Mouse (Mus musculus): ENCODE results near the gene Itga6. TPM values are rescaled to one million over a fixed set of nuclear protein-coding genes. Genes with fewer than 3 reads are reported as not detected.
A peak's percentile ranks its signal among the peaks of the same experiment; 100 is the strongest.

The Itga6 gene
- polyA plus RNA-seq, 1 experiment from 2014 or later, result 6.7 TPM

- Histone ChIP-seq H3K4me1 (replicated peaks) (0 out of 2 replicates have a peak, but pooled peaks cover 3% of the 10 kb centered on the region), H3K27me3 (no peaks in the 10 kb centered on the region), H3K9ac (no peak overlapping the region), H3K36me3 (no peaks in the 10 kb centered on the region), H3K4me3 (replicated peaks) (no peak overlapping the region), H3K9me3 (replicated peaks) (no peaks in the 10 kb centered on the region), H3K4me2 (no peak overlapping the region), H3K27ac (no peak overlapping the region)
- WGBS (ENCODE audit: insufficient replicate concordance), result 56% methylated on average over 17 of the region's 17 CpGs
- ATAC-seq (ENCODE audit: low read depth) (no peak), DNase-seq (no peak)
Observed at GRCm38 (mm10) chr2:71735541-71736159, 9.8 kb upstream of the Itga6 start.

- DNase-seq (no peak), ATAC-seq (ENCODE audit: low read depth) (no peak)
- H3K4me2 ChIP-seq, result no peak overlapping the region
- no peak overlapping the region for H3K4me3 ChIP-seq (replicated peaks)
- H3K27me3 ChIP-seq, result no peaks in the 10 kb centered on the region
- no peak overlapping the region for H3K27ac ChIP-seq
- no peaks in the 10 kb centered on the region for H3K9me3 ChIP-seq (replicated peaks)
- no peak overlapping the region for H3K9ac ChIP-seq
- H3K4me1 ChIP-seq (replicated peaks), result 0 out of 2 replicates have a peak, but pooled peaks cover 3% of the 10 kb centered on the region
- WGBS (ENCODE audit: insufficient replicate concordance), result 71% methylated on average over 2 of the region's 2 CpGs
- no peaks in the 10 kb centered on the region for H3K36me3 ChIP-seq
Observed at GRCm38 (mm10) chr2:71736213-71736612, 9.2 kb upstream of the Itga6 start.

GRCm38 (mm10) chr2:71739173-71739860 is 6.1 kb upstream of the Itga6 start:
- Histone ChIP-seq H3K9ac (no peak overlapping the region), H3K27ac (no peak overlapping the region), H3K36me3 (no peaks in the 10 kb centered on the region), H3K4me1 (replicated peaks) (peaks cover 8% of the 10 kb centered on the region), H3K9me3 (replicated peaks) (no peaks in the 10 kb centered on the region), H3K4me3 (replicated peaks) (no peak overlapping the region), H3K27me3 (no peaks in the 10 kb centered on the region), H3K4me2 (no peak overlapping the region)
- ATAC-seq (ENCODE audit: low read depth) (no peak), DNase-seq (no peak)
- 61% methylated on average over 9 of the region's 9 CpGs for WGBS (ENCODE audit: insufficient replicate concordance)

GRCm38 (mm10) chr2:71742557-71742956 is 2.9 kb upstream of the Itga6 start:
- WGBS (ENCODE audit: insufficient replicate concordance), result 80% methylated on average over 4 of the region's 4 CpGs
- Histone ChIP-seq H3K4me3 (replicated peaks) (no peak overlapping the region), H3K27ac (no peak overlapping the region), H3K4me1 (replicated peaks) (peaks cover 15% of the 10 kb centered on the region), H3K4me2 (no peak overlapping the region), H3K9me3 (replicated peaks) (no peaks in the 10 kb centered on the region), H3K9ac (no peak overlapping the region), H3K27me3 (no peaks in the 10 kb centered on the region), H3K36me3 (no peaks in the 10 kb centered on the region)
- no peak for DNase-seq
- ATAC-seq (ENCODE audit: low read depth), result no peak

- Histone ChIP-seq H3K4me1 (replicated peaks) (peaks cover 15% of the 10 kb centered on the region), H3K9ac (no peak overlapping the region), H3K27ac (no peak overlapping the region), H3K4me2 (no peak overlapping the region), H3K27me3 (no peaks in the 10 kb centered on the region), H3K4me3 (replicated peaks) (no peak overlapping the region), H3K9me3 (replicated peaks) (no peaks in the 10 kb centered on the region), H3K36me3 (no peaks in the 10 kb centered on the region)
- 66% methylated on average over 7 of the region's 7 CpGs for WGBS (ENCODE audit: insufficient replicate concordance)
- ATAC-seq (ENCODE audit: low read depth) (no peak), DNase-seq (no peak)
Observed at GRCm38 (mm10) chr2:71743377-71743776, 2.0 kb upstream of the Itga6 start.

GRCm38 (mm10) chr2:71744320-71744719 is 1.1 kb upstream of the Itga6 start:
- WGBS (ENCODE audit: insufficient replicate concordance), result 15% methylated on average over 9 of the region's 9 CpGs
- peak overlapping the region; percentile 25; the same call in 1 of the 2 replicates for H3K27ac ChIP-seq
- no peak overlapping the region for H3K9ac ChIP-seq
- DNase-seq, result no peak
- peaks cover 15% of the 10 kb centered on the region for H3K4me1 ChIP-seq (replicated peaks)
- ATAC-seq (ENCODE audit: low read depth), result no peak
- H3K4me2 ChIP-seq, result no peak overlapping the region
- no peaks in the 10 kb centered on the region for H3K9me3 ChIP-seq (replicated peaks)
- H3K27me3 ChIP-seq, result no peaks in the 10 kb centered on the region
- H3K36me3 ChIP-seq, result no peaks in the 10 kb centered on the region
- no peak overlapping the region for H3K4me3 ChIP-seq (replicated peaks)

GRCm38 (mm10) chr2:71744861-71745507 is 432 bp upstream of the Itga6 start:
- Histone ChIP-seq H3K4me1 (replicated peaks) (peaks cover 15% of the 10 kb centered on the region), H3K36me3 (no peaks in the 10 kb centered on the region), H3K4me3 (replicated peaks) (no peak overlapping the region), H3K9ac (no peak overlapping the region), H3K27ac (peak overlapping the region; percentile 25; the same call in 1 of the 2 replicates), H3K4me2 (no peak overlapping the region), H3K27me3 (no peaks in the 10 kb centered on the region), H3K9me3 (replicated peaks) (no peaks in the 10 kb centered on the region)
- 17% methylated on average over 11 of the region's 11 CpGs for WGBS (ENCODE audit: insufficient replicate concordance)
- ATAC-seq (ENCODE audit: low read depth), result 0 out of 2 replicates have a peak, but pooled peaks have one; percentile 34
- DNase-seq, result no peak

GRCm38 (mm10) chr2:71748451-71748850 is 3.0 kb downstream of the Itga6 start:
- no peaks in the 10 kb centered on the region for H3K36me3 ChIP-seq
- H3K27ac ChIP-seq, result no peak overlapping the region
- peaks cover 26% of the 10 kb centered on the region for H3K4me1 ChIP-seq (replicated peaks)
- H3K4me2 ChIP-seq, result no peak overlapping the region
- no peak overlapping the region for H3K4me3 ChIP-seq (replicated peaks)
- H3K9ac ChIP-seq, result no peak overlapping the region
- no peaks in the 10 kb centered on the region for H3K9me3 ChIP-seq (replicated peaks)
- WGBS (ENCODE audit: insufficient replicate concordance), result 62% methylated on average over 5 of the region's 5 CpGs
- ATAC-seq (ENCODE audit: low read depth) (no peak), DNase-seq (no peak)
- no peaks in the 10 kb centered on the region for H3K27me3 ChIP-seq

GRCm38 (mm10) chr2:71749367-71750086 is 4.1 kb downstream of the Itga6 start:
- H3K4me2 ChIP-seq, result no peak overlapping the region

GRCm38 (mm10) chr2:71750087-71750453 is 4.7 kb downstream of the Itga6 start:
- H3K9me3 ChIP-seq (replicated peaks), result no peaks in the 10 kb centered on the region
- DNase-seq (no peak), ATAC-seq (ENCODE audit: low read depth) (no peak)
- 67% methylated on average over 10 of the region's 10 CpGs for WGBS (ENCODE audit: insufficient replicate concordance)
- no peaks in the 10 kb centered on the region for H3K36me3 ChIP-seq
- H3K4me2 ChIP-seq, result no peak overlapping the region
- no peaks in the 10 kb centered on the region for H3K27me3 ChIP-seq
- no peak overlapping the region for H3K4me3 ChIP-seq (replicated peaks)
- H3K4me1 ChIP-seq (replicated peaks), result peaks cover 14% of the 10 kb centered on the region
- no peak overlapping the region for H3K27ac ChIP-seq
- no peak overlapping the region for H3K9ac ChIP-seq

More at GRCm38 (mm10) chr2:71749367-71750086, 4.1 kb downstream of the Itga6 start:
- no peak for DNase-seq
- Histone ChIP-seq H3K9ac (no peak overlapping the region), H3K4me1 (replicated peaks) (peaks cover 19% of the 10 kb centered on the region), H3K27ac (no peak overlapping the region), H3K9me3 (replicated peaks) (no peaks in the 10 kb centered on the region), H3K36me3 (no peaks in the 10 kb centered on the region), H3K27me3 (no peaks in the 10 kb centered on the region), H3K4me3 (replicated peaks) (no peak overlapping the region)
- 67% methylated on average over 13 of the region's 13 CpGs for WGBS (ENCODE audit: insufficient replicate concordance)
- no peak for ATAC-seq (ENCODE audit: low read depth)

GRCm38 (mm10) chr2:71751336-71751735 is 5.9 kb downstream of the Itga6 start:
- H3K4me2 ChIP-seq, result no peak overlapping the region
- peaks cover 11% of the 10 kb centered on the region for H3K4me1 ChIP-seq (replicated peaks)
- H3K9ac ChIP-seq, result no peak overlapping the region
- H3K27ac ChIP-seq, result 0 out of 2 replicates have a peak overlapping the region, but pooled peaks have one; percentile 16
- no peaks in the 10 kb centered on the region for H3K9me3 ChIP-seq (replicated peaks)
- no peaks in the 10 kb centered on the region for H3K27me3 ChIP-seq
- no peak for DNase-seq
- peak; percentile 31; the same call in 1 of the 2 replicates for ATAC-seq (ENCODE audit: low read depth)
- 51% methylated on average over 8 of the region's 8 CpGs for WGBS (ENCODE audit: insufficient replicate concordance)
- no peaks in the 10 kb centered on the region for H3K36me3 ChIP-seq
- no peak overlapping the region for H3K4me3 ChIP-seq (replicated peaks)

Data from liver, embryonic 13.5 days (tissue).